Mouse (Mus musculus) neural tube, embryonic 11.5 days (tissue): ENCODE measurements at regions not wholly inside any gene's neighbourhood (a gene's known extent, or its start where the extent isn't known, plus 50 kb on each side); places are given as distances from the start of the nearest gene placed in this dataset.

Experiments
- ATAC-seq: fragments of 200-750 bp; cut with Nextera tagmentation; 2 replicates; pipeline ENCODE4 v1.8.0; 2017; ENCODE audit warnings: moderate number of reproducible peaks, mild to moderate bottlenecking, moderate TSS enrichment, moderate library complexity; ENCODE audit not compliant: insufficient read depth, low FRiP score, low TSS enrichment
- DNase-seq: peaks from one replicate; pipeline ENCODE4 v3.0.0-alpha.2; 2015; ENCODE audit warnings: low spot score
- H3K27ac ChIP-seq: fragments of 300-500 bp; sonication (generic); 2 replicates; pipeline ENCODE4 v1.5.1; 2014; ENCODE audit warnings: low read depth, mild to moderate bottlenecking, low read length
- H3K27me3 ChIP-seq: fragments of 300-500 bp; sonication (generic); 2 replicates; pipeline ENCODE4 v1.6.1; 2014; ENCODE audit warnings: mild to moderate bottlenecking, low read length, mixed read lengths; ENCODE audit not compliant: control insufficient read depth, insufficient read depth
- H3K36me3 ChIP-seq: fragments of 300-500 bp; sonication (generic); 2 replicates; pipeline ENCODE4 v1.6.1; 2014; ENCODE audit warnings: mild to moderate bottlenecking, low read length, moderate library complexity, mixed read lengths; ENCODE audit not compliant: control insufficient read depth, insufficient read depth
- H3K4me1 ChIP-seq: fragments of 300-500 bp; sonication (generic); 2 replicates; pipeline ENCODE4 v1.6.1; 2014; ENCODE audit warnings: low read length, mixed read lengths; ENCODE audit not compliant: control insufficient read depth, insufficient read depth
- H3K4me2 ChIP-seq: fragments of 300-500 bp; sonication (generic); 2 replicates; pipeline ENCODE4 v1.6.1; 2014; ENCODE audit warnings: low read depth, mild to moderate bottlenecking, moderate library complexity
- H3K4me3 ChIP-seq: fragments of 300-500 bp; sonication (generic); 2 replicates; pipeline ENCODE4 v1.5.1; 2014; ENCODE audit warnings: low read depth, low read length
- H3K9ac ChIP-seq: fragments of 300-500 bp; sonication (generic); 2 replicates; pipeline ENCODE4 v1.6.1; 2014; ENCODE audit warnings: mild to moderate bottlenecking, low read length
- H3K9me3 ChIP-seq: fragments of 300-500 bp; sonication (generic); 2 replicates; pipeline ENCODE4 v1.6.1; 2016; ENCODE audit warnings: low read length; ENCODE audit not compliant: control insufficient read depth
- WGBS: fragments of 180-500 bp; shearing (Covaris S2); extraction: QIAGEN DNeasy Blood & Tissue Kit; methylation state at CpG from one replicate; pipeline ENCODE4 v1.1.7; 2014; 5-methylcytosine and 5-hydroxymethylcytosine counted together

- 72% methylated on average over 5 of the region's 5 CpGs for WGBS
Measured at GRCm38 (mm10) chr7:34480771-34481170, 87.7 kb upstream of the Lsm14a start.

DNA sequence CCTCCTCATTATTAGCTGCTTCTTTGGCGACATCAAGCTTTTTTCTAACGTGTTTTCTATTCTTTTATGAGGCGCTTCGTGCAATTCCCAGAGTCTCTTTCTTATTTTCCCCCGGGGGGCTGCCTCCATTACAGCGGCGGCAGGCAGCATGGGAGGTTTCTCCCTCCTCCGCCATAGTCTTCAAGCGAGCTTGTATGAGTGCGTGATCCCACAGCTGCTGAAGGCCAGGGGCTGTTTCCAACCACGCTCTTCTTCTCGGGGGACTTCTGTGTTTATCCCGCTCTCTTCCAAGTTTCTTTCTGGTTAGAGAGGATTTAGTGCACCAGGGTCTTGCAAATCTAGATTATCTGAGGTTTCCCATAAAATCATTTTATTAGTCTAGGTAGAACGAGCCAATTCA lies 77.9 kb upstream of the Lsm14a start:
- ATAC-seq (no peak), DNase-seq (no peak)
- H3K27me3 ChIP-seq = no peaks in the 10 kb centered on the region
- H3K4me1 ChIP-seq = no peaks in the 10 kb centered on the region
- H3K9me3 ChIP-seq = no peaks in the 10 kb centered on the region
- H3K36me3 ChIP-seq = no peaks in the 10 kb centered on the region
- no peak overlapping the region for H3K4me3 ChIP-seq
- WGBS = 51% methylated on average over 14 of the region's 14 CpGs
- H3K9ac ChIP-seq = no peak overlapping the region
- no peak overlapping the region for H3K4me2 ChIP-seq
- no peak overlapping the region for H3K27ac ChIP-seq

More at GRCm38 (mm10) chr7:34480771-34481170, 87.7 kb upstream of the Lsm14a start:
- Histone ChIP-seq H3K4me2 (no peak overlapping the region), H3K27me3 (no peaks in the 10 kb centered on the region), H3K4me3 (no peak overlapping the region), H3K36me3 (no peaks in the 10 kb centered on the region), H3K4me1 (no peaks in the 10 kb centered on the region), H3K9ac (no peak overlapping the region), H3K27ac (no peak overlapping the region), H3K9me3 (no peaks in the 10 kb centered on the region)
- DNase-seq (no peak), ATAC-seq (no peak)

GRCm38 (mm10) chr7:34462069-34462468 lies 69.0 kb upstream of the Lsm14a start:
- 68% methylated on average over 9 of the region's 9 CpGs for WGBS
- Histone ChIP-seq H3K9ac (no peak overlapping the region), H3K36me3 (no peaks in the 10 kb centered on the region), H3K4me2 (no peak overlapping the region), H3K27ac (no peak overlapping the region), H3K9me3 (no peaks in the 10 kb centered on the region), H3K4me1 (no peaks in the 10 kb centered on the region), H3K27me3 (no peaks in the 10 kb centered on the region), H3K4me3 (no peak overlapping the region)
- ATAC-seq (no peak), DNase-seq (peak; percentile 38)

DNA sequence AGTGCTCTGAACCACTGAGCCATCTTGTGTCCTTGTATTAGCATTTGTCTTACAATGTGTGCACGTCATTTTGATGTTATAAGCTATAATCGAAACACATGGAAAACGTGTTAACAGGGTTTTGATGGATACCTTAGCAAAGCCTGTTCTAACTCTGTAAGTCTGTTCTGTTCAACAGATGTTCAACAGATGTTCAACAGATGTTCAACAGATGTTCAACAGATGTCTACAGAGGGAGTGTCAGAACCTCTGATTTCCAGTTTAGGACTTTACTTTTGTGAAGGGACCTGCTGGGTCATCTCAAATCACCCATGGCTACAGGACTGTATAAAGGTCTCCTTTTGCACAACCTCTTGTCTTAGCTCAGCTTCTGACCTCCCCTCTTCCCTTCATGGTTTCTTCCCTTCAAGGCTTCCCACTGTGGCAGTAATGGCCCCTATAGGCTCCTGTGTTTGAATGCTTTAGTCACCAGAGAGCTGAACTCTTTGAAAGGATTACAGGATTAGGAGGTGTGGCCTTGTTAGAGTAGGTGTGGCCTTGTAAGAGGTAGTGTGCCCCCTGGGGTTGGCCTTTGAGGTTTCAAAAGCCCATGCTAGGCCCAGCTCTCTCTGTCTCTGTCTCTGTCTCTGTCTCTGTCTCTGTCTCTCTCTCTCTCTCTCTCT lies 66.8 kb upstream of the Lsm14a start:
- DNase-seq (no peak), ATAC-seq (no peak)
- H3K9ac ChIP-seq = no peak overlapping the region
- no peaks in the 10 kb centered on the region for H3K27me3 ChIP-seq
- no peak overlapping the region for H3K4me2 ChIP-seq
- H3K4me3 ChIP-seq = no peak overlapping the region
- WGBS = 74% methylated on average over 3 of the region's 3 CpGs
- no peaks in the 10 kb centered on the region for H3K9me3 ChIP-seq
- no peak overlapping the region for H3K27ac ChIP-seq
- H3K36me3 ChIP-seq = no peaks in the 10 kb centered on the region
- H3K4me1 ChIP-seq = no peaks in the 10 kb centered on the region

DNA sequence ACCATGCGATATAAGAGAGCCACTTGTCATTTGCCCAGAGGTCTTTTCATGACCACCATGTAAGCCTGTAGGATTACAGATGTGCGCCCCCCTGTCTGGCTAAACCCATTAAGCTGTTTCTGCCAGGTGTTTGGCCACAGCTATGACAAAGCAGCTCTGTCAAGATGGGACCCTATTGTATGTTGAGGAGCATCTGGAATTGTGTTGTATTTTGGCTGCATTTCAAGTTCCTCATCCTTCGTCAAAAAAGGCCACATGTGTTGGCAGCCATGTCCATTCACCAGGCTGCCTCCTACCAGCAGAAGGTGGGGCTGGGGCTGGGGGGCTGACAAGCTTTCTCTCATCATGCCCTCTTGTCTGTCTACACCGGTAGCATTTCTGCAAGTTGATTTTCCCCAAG lies 65.7 kb upstream of the Lsm14a start:
- Histone ChIP-seq H3K9me3 (no peaks in the 10 kb centered on the region), H3K4me3 (no peak overlapping the region), H3K4me1 (no peaks in the 10 kb centered on the region), H3K27me3 (no peaks in the 10 kb centered on the region), H3K4me2 (no peak overlapping the region), H3K9ac (no peak overlapping the region), H3K27ac (no peak overlapping the region), H3K36me3 (no peaks in the 10 kb centered on the region)
- DNase-seq (no peak), ATAC-seq (no peak)
- 86% methylated on average over 4 of the region's 4 CpGs for WGBS

- DNase-seq (no peak), ATAC-seq (no peak)
- Histone ChIP-seq H3K4me3 (no peak overlapping the region), H3K27me3 (no peaks in the 10 kb centered on the region), H3K36me3 (no peaks in the 10 kb centered on the region), H3K9ac (no peak overlapping the region), H3K4me1 (no peaks in the 10 kb centered on the region), H3K4me2 (no peak overlapping the region), H3K27ac (no peak overlapping the region), H3K9me3 (no peaks in the 10 kb centered on the region)
- 86% methylated on average over 2 of the region's 2 CpGs for WGBS
Measured at GRCm38 (mm10) chr7:34448364-34448763, 55.2 kb upstream of the Lsm14a start.

DNA sequence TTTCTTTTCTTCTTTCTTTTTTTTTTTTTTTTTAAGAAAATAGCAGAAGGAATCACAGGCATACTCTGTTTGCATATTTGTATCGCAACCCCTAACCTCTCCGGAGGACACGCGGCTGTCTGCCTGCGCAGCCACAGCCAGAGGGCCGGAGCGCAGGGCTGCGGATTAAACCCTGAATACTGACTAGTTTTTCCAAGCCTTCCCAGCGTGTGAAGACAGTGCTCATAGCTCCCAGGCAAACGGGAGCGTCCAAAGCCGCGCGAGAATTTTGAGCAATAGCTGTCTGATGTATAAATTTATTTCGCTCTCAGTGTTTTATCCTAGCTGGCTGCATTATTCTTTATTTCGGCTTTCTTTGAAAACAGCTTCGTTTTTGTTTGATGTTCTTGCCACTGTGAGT lies 51.1 kb upstream of the Lsm14a start:
- Histone ChIP-seq H3K36me3 (no peaks in the 10 kb centered on the region), H3K27me3 (no peaks in the 10 kb centered on the region), H3K9ac (no peak overlapping the region), H3K4me1 (no peaks in the 10 kb centered on the region), H3K27ac (no peak overlapping the region), H3K4me2 (no peak overlapping the region), H3K4me3 (no peak overlapping the region), H3K9me3 (no peaks in the 10 kb centered on the region)
- no peak for ATAC-seq
- 61% methylated on average over 17 of the region's 17 CpGs for WGBS
- peak; percentile 21 for DNase-seq
